Mouse (Mus musculus): ENCODE results near the gene Tnfaip6. TPM values are rescaled to one million over a fixed set of nuclear protein-coding genes. Genes with fewer than 3 reads are reported as not detected.

Tnfaip6 gene
- total RNA-seq, 1 experiment from 2014 or later: 4.7 TPM

GRCm38 (mm10) chr2:52052335-52052734 lies 14.5 kb downstream of the Tnfaip6 start:
- no peak for DNase-seq

GRCm38 (mm10) chr2:52053502-52053901 lies 15.7 kb downstream of the Tnfaip6 start:
- no peak for DNase-seq

GRCm38 (mm10) chr2:52055616-52056015 lies 17.8 kb downstream of the Tnfaip6 start:
- DNase-seq: peak; percentile 46

- no peak for DNase-seq
Observed at GRCm38 (mm10) chr2:52057099-52057498, 19.3 kb downstream of the Tnfaip6 start.

GRCm38 (mm10) chr2:52057681-52058080 lies 19.9 kb downstream of the Tnfaip6 start:
- no peak for DNase-seq

GRCm38 (mm10) chr2:52068641-52069040 lies 30.8 kb downstream of the Tnfaip6 start:
- no peak for DNase-seq

GRCm38 (mm10) chr2:52070816-52071215 lies 33.0 kb downstream of the Tnfaip6 start:
- DNase-seq: no peak

- DNase-seq: no peak
Observed at GRCm38 (mm10) chr2:52071241-52071991, 33.6 kb downstream of the Tnfaip6 start.

- no peak for DNase-seq
Observed at GRCm38 (mm10) chr2:52072065-52072490, 34.3 kb downstream of the Tnfaip6 start.

- peak; percentile 94 for DNase-seq
Observed at GRCm38 (mm10) chr2:52072491-52073140, 34.8 kb downstream of the Tnfaip6 start, which contains the start of gene Rif1. Gene Rif1, plus strand, starts transcription at chr2:52072832.

GRCm38 (mm10) chr2:52073141-52073904 lies 35.5 kb downstream of the Tnfaip6 start:
- peak; percentile 54 for DNase-seq

- DNase-seq: no peak
Observed at GRCm38 (mm10) chr2:52078666-52079065, 40.9 kb downstream of the Tnfaip6 start.

GRCm38 (mm10) chr2:52084013-52084412 lies 46.2 kb downstream of the Tnfaip6 start:
- no peak for DNase-seq

- no peak for DNase-seq
Observed at GRCm38 (mm10) chr2:52084571-52084970, 46.8 kb downstream of the Tnfaip6 start.

Other genes with a start within 250 kb of the Tnfaip6 start
- 15.7 and 18.7 TPM in 2 replicates for gene Rbm43, start 102.8 kb upstream of the Tnfaip6 start, total RNA-seq (2021)
- 11.3 and 12.7 TPM in 2 replicates for gene Nmi, start 64.5 kb upstream of the Tnfaip6 start, total RNA-seq (2021)
- 32.1 and 34.8 TPM in 2 replicates for gene Rif1, start 34.8 kb downstream of the Tnfaip6 start, total RNA-seq (2021)